Mouse (Mus musculus): ENCODE results near the gene Dytn.

Dytn gene

GRCm38 (mm10) chr1:63579153-63579552 is 107.6 kb downstream of the Dytn start:
- in situ Hi-C loops (cut with MboI), result no loop called here

GRCm38 (mm10) chr1:63576803-63577202 is 109.9 kb downstream of the Dytn start:
- in situ Hi-C loops (cut with MboI), result no loop called here

DNA sequence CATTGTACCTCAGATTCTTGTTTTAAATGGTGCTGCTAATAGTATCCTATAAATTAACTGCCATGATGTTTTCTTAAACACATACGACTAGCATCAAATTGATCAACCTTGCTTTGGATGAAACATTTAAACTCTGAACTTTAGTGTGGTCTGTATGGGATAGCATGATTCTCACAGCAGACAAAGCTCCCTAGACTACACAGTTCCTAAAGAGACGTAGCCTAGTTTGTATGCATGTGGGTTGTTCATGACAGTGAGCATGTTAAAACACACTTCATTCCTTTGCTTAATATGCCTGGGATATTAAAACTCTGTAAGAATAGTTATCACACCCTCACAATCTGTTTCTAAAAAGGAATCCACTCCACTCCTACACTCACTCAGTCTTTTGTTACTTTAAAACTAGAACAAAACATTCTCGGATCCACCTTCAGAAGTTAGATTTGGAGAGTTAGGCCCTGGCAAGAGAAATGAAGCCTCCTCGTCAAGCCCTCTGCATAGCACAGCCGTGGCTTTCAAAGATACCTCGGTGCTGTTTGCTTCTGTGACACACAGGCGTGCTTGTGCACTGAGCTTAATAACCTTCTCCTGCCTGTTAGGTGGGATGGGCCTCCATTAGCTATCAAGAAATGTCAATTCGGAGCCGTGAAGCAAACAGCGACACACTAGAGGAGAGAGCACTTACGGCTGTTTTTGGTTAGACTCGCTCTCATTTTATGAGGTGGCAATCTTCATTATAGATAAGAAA is 112.7 kb downstream of the Dytn start:
- in situ Hi-C loops (cut with MboI), result no loop called here

DNA sequence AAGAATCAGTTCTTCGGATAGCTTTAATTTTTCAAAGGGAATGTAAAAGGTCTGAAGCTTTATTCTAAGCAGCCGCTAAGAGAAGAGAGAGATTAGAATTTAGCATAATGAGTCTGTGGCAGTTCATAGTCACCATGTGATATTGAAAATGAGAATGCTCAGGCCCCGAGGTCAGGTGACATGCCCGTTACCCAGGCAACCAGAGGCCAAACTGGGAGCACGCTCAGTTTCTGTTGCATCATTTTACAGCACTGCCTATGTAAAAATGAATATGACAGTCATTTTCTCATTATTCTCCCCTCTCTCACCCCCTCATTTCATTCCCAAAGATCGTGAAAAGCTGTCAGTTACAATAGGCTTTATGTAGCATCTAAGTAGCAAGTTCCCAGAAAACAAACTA is 113.3 kb downstream of the Dytn start:
- in situ Hi-C loops (cut with MboI), result no loop called here

Data from mature B cell (primary cell).